Mouse (Mus musculus) heart, postnatal 4 days (tissue): ENCODE data around the gene Slc16a5. TPM values are rescaled to one million over a fixed set of nuclear protein-coding genes. Genes with fewer than 3 reads are reported as not detected.

Source experiments
- DNase-seq: peaks from one replicate; pipeline ENCODE4 v3.0.0; 2021
- microRNA-seq, 2 experiments: library from miRNA; unstranded; fragments of <30 nt; microRNA quantifications; one replicate each; pipeline ENCODE4 v1.2.0; 2021 to 2022
- total RNA-seq, 2 experiments: library from RNA; stranded (reverse); gene quantifications; 2 replicates each; pipeline ENCODE4 v1.2.3; 2021

The Slc16a5 gene
- total RNA-seq, 2 experiments from 2014 or later = 0.29 TPM; not detected in 1

DNA sequence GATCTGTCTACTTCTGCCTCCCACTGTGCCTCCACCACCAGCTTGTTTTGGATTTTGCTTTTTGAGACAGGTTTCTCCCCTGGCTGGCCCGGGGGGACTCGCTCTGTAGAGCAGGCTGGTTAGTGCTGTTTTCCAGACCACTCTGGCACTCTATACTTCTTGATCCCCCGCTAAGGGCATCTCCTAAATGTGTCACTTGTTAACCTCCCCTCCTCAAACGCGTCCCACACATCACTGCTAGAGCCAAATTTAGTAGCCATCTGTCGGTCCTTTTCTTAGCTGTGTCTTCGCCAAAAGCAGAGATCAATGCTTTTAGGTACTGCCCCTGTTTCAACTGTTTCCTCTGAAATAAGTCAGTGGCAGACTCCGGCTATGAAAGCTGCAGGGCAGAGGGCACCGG is 56.4 kb downstream of the Slc16a5 start:
- DNase-seq = no peak

- DNase-seq = no peak
Measured at GRCm38 (mm10) chr11:115519581-115519980, 57.3 kb downstream of the Slc16a5 start.

- DNase-seq = no peak
Measured at GRCm38 (mm10) chr11:115520218-115520617, 57.9 kb downstream of the Slc16a5 start.

DNA sequence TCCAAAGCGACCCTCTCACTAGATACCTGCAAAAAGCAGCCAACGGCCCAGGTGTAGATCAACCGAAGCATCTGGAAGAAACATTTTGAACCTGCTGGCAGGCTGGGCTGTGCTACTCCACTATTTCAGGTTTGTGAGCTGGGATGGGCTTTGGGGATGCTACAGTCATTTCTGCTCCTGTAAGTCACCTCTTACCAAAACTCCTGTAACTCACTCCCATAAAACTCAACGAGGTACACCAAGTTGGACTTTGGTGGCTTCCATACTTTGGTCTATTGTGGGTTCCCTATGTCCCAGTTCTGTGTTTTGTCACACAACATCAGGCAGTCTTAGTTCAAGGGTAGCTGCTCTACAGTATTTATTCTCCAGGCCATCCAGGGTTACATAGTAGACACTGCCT is 58.8 kb downstream of the Slc16a5 start:
- no peak for DNase-seq

DNA sequence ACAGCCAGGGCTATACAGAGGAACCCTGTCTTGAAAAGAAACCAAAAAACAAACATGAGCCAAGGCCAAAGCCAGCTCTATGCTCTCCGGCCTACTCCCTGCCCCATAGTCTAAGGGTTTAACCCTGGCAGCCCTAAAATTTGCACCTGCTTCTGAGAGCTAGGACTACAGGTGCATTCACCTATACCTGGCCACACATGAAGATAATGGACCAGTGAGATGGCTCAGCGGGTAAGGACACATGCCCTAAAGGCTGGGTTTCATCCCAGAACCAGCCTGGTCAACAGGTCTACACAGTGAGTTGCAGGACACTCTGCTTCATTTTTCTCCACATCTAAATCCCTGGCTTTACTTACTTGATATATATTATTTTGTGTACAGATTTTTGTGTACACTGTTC is 60.0 kb downstream of the Slc16a5 start:
- no peak for DNase-seq

GRCm38 (mm10) chr11:115522703-115523102 is 60.4 kb downstream of the Slc16a5 start:
- DNase-seq = no peak

Small RNA genes lying within 50 kb of the gene (microRNA-seq; reads per million reads assigned to microRNA genes)
- gene Mir3968 = 0.35 to 0.61 reads per million in 2 experiments

Other genes starting within 250 kb of the Slc16a5 start
- gene Grin2c, start 195.2 kb upstream of the Slc16a5 start, total RNA-seq = under 1 TPM; 0.12 to 0.18 TPM
- gene Fdxr, start 185.4 kb upstream of the Slc16a5 start, total RNA-seq = 1 to 10 TPM; 7.5 to 9.5 TPM
- 1 to 10 TPM in 1 of 2 experiments, under 1 TPM in 1; 0.86 to 1.4 TPM for gene Fads6, start 164.8 kb upstream of the Slc16a5 start, total RNA-seq
- gene Otop2, start 155.3 kb upstream of the Slc16a5 start, total RNA-seq = not detected
- under 1 TPM; 0.09 to 0.12 TPM for gene Ush1g, start 140.4 kb upstream of the Slc16a5 start, total RNA-seq
- not detected for gene Otop3, start 127.7 kb upstream of the Slc16a5 start, total RNA-seq
- gene Hid1, start 94.7 kb upstream of the Slc16a5 start, total RNA-seq = 1 to 10 TPM; 5.9 to 8.5 TPM
- 10 to 100 TPM; 18.8 to 20.3 TPM for gene Cdr2l, start 80.6 kb upstream of the Slc16a5 start, total RNA-seq
- gene Mrpl58, start 58.7 kb upstream of the Slc16a5 start, total RNA-seq = 100 to 1,000 TPM; 153 to 156 TPM
- gene Atp5h, start 42.5 kb upstream of the Slc16a5 start, total RNA-seq = 1,000 to 10,000 TPM; 1,670 to 1,720 TPM
- gene Kctd2, start 42.3 kb upstream of the Slc16a5 start, total RNA-seq = 10 to 100 TPM; 22.8 to 27.3 TPM
- not detected for gene Trim80, start 21.9 kb upstream of the Slc16a5 start, total RNA-seq
- gene Armc7, start 13.2 kb downstream of the Slc16a5 start, total RNA-seq = 1 to 10 TPM; 3.1 to 4.3 TPM
- gene Nt5c, start 29.4 kb downstream of the Slc16a5 start, total RNA-seq = 10 to 100 TPM; 27.3 to 27.4 TPM
- gene Jpt1, start 51.9 kb downstream of the Slc16a5 start, total RNA-seq = 100 to 1,000 TPM; 559 to 561 TPM
- 100 to 1,000 TPM; 299 TPM for gene Sumo2, start 73.8 kb downstream of the Slc16a5 start, total RNA-seq
- 10 to 100 TPM; 46.6 to 50.5 TPM for gene Nup85, start 102.0 kb downstream of the Slc16a5 start, total RNA-seq
- 10 to 100 TPM; 71.2 to 72.8 TPM for gene Mrps7, start 141.5 kb downstream of the Slc16a5 start, total RNA-seq
- gene Gga3, start 141.6 kb downstream of the Slc16a5 start, total RNA-seq = 10 to 100 TPM; 18.3 to 20.8 TPM
- 10 to 100 TPM; 34.0 to 40.6 TPM for gene Mif4gd, start 150.5 kb downstream of the Slc16a5 start, total RNA-seq
- gene Slc25a19, start 165.8 kb downstream of the Slc16a5 start, total RNA-seq = 10 to 100 TPM; 27.6 to 30.7 TPM
- gene Grb2, start 246.1 kb downstream of the Slc16a5 start, total RNA-seq = 100 to 1,000 TPM; 119 to 134 TPM